Mouse (Mus musculus) hindbrain, embryonic 12.5 days (tissue): ENCODE measurements at regions not wholly inside any gene's neighbourhood (a gene's known extent, or its start where the extent isn't known, plus 50 kb on each side); places are given as distances from the start of the nearest gene placed in this dataset.
A peak's percentile ranks its signal among the peaks of the same experiment; 100 is the strongest.

Experiments used
- ATAC-seq: fragments of 200-750 bp; cut with Nextera tagmentation; 2 replicates; pipeline ENCODE4 v1.8.0; 2017; ENCODE audit warnings: moderate TSS enrichment; ENCODE audit not compliant: low FRiP score
- H3K27ac ChIP-seq: fragments of 300-500 bp; sonication (generic); 2 replicates; pipeline ENCODE4 v1.5.1; 2016; ENCODE audit warnings: mild to moderate bottlenecking
- H3K27me3 ChIP-seq: fragments of 300-500 bp; sonication (generic); 2 replicates; pipeline ENCODE4 v1.6.1; 2016; ENCODE audit warnings: mild to moderate bottlenecking
- H3K36me3 ChIP-seq: fragments of 300-500 bp; sonication (generic); 2 replicates; pipeline ENCODE4 v1.6.1; 2016; ENCODE audit warnings: mild to moderate bottlenecking
- H3K4me1 ChIP-seq: fragments of 300-500 bp; sonication (generic); 2 replicates; pipeline ENCODE4 v1.6.1; 2016
- H3K4me2 ChIP-seq: fragments of 300-500 bp; sonication (generic); replicated peaks from 2 replicates; pipeline ENCODE4 v1.6.1; 2016; ENCODE audit warnings: mild to moderate bottlenecking
- H3K4me3 ChIP-seq: fragments of 300-500 bp; sonication (generic); 2 replicates; pipeline ENCODE4 v1.5.1; 2016; ENCODE audit warnings: mild to moderate bottlenecking
- H3K9ac ChIP-seq: fragments of 300-500 bp; sonication (generic); 2 replicates; pipeline ENCODE4 v1.6.1; 2016; ENCODE audit warnings: mild to moderate bottlenecking, moderate library complexity
- H3K9me3 ChIP-seq: fragments of 300-500 bp; sonication (generic); replicated peaks from 2 replicates; pipeline ENCODE4 v1.6.1; 2016; ENCODE audit warnings: mild to moderate bottlenecking
- WGBS: fragments of 180-500 bp; shearing (Covaris S2); methylation state at CpG from one replicate; pipeline ENCODE4 v1.1.7; 2016; 5-methylcytosine and 5-hydroxymethylcytosine counted together

DNA sequence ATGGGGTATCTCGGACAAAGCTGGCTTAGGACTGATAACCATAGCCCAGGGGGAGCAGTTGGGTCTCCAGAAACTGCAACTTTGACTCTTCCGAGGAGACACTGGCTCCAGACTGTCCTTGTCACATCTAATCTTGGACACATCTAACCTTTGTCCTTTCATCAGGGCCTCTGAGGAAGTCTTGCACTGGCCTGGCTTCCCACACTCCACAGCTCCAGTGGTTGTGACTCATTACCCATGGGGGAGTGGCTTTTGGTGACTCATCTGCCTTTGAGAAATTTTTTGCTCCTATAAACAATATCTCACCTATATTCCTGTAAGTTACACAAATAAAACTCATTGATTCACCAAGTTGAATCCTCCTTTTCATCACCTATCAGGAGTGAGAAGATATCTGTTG lies 116.5 kb upstream of the B3gat2 start:
- Histone ChIP-seq H3K4me1 (no peaks in the 10 kb centered on the region), H3K9me3 (no peaks in the 10 kb centered on the region), H3K27ac (no peak overlapping the region), H3K27me3 (no peaks in the 10 kb centered on the region), H3K36me3 (no peaks in the 10 kb centered on the region), H3K4me3 (no peak overlapping the region), H3K4me2 (no peak overlapping the region), H3K9ac (no peak overlapping the region)
- 93% methylated on average over 2 of the region's 2 CpGs for WGBS
- no peak for ATAC-seq

DNA sequence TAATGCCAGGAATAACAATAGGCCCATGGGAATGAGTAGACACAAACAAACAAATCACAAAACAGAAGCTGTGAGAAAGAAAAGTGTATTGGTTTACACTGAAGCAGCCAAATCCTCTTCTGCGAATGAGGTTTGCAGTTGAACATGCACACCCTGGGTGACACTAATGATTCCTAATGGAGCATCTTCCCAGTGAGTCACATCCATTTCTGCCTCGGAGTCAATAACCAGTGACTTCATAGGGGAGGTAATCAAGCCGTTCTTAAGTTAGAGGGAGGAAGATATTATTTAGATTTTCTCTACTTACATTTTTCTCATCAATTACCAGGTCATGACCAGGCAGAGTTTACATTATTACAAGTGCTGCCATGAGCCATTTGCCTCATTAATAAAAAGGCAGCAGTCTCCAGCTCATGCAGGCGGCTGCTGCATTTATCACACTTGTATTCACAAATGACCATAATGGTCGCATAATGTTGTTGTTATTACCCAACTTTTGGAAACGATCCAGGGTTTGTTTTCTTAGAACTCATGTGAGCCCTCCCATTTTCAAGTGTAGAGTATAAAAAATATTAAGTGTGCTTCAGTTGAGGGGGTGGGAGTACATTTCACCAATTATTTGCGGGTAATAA lies 112.6 kb upstream of the B3gat2 start:
- no peak for ATAC-seq
- no peaks in the 10 kb centered on the region for H3K27me3 ChIP-seq
- no peak overlapping the region for H3K9ac ChIP-seq
- no peaks in the 10 kb centered on the region for H3K4me1 ChIP-seq
- H3K27ac ChIP-seq, result no peak overlapping the region
- WGBS, result 79% methylated on average over 7 of the region's 7 CpGs
- H3K9me3 ChIP-seq, result no peaks in the 10 kb centered on the region
- H3K36me3 ChIP-seq, result no peaks in the 10 kb centered on the region
- H3K4me3 ChIP-seq, result no peak overlapping the region
- no peak overlapping the region for H3K4me2 ChIP-seq

- no peaks in the 10 kb centered on the region for H3K4me1 ChIP-seq
- no peak overlapping the region for H3K4me2 ChIP-seq
- no peak overlapping the region for H3K9ac ChIP-seq
- ATAC-seq, result no peak
- no peaks in the 10 kb centered on the region for H3K36me3 ChIP-seq
- H3K9me3 ChIP-seq, result no peaks in the 10 kb centered on the region
- no peaks in the 10 kb centered on the region for H3K27me3 ChIP-seq
- no peak overlapping the region for H3K4me3 ChIP-seq
- whole genome bisulfite sequencing, result 82% methylated on average over 4 of the region's 4 CpGs
- no peak overlapping the region for H3K27ac ChIP-seq
These were observed 111.7 kb upstream of the B3gat2 start for GRCm38 (mm10) chr1:23649886-23650285.

DNA sequence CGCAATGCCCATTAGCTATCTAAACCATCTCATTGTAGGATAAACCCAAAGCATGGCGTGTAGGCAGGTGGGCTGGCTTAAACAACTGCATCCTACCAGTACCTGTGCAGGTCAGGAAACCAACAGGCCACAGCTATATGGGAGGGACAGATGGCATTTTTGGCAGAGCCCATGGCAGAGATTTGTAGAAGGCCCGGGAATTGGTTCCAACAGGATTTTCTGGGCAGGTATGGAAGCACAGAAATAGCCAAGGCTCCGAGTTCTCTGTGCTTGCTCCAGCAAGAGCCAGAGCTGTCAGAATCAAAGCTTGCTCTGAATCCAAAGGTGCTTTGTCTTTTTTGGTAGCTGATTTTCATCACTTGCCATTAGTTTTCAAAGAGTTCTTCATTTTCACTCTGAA lies 107.9 kb upstream of the B3gat2 start:
- Histone ChIP-seq H3K36me3 (no peaks in the 10 kb centered on the region), H3K9me3 (no peaks in the 10 kb centered on the region), H3K27me3 (no peaks in the 10 kb centered on the region), H3K4me2 (no peak overlapping the region), H3K4me3 (no peak overlapping the region), H3K9ac (no peak overlapping the region), H3K4me1 (peaks cover 2% of the 10 kb centered on the region; the same call in 1 of the 2 replicates), H3K27ac (no peak overlapping the region)
- WGBS, result 91% methylated on average over 4 of the region's 4 CpGs
- no peak for ATAC-seq

GRCm38 (mm10) chr1:23655768-23656167 lies 105.8 kb upstream of the B3gat2 start:
- 0 out of 2 replicates have a peak, but pooled peaks cover 3% of the 10 kb centered on the region for H3K9me3 ChIP-seq

GRCm38 (mm10) chr1:23656302-23656701 lies 105.3 kb upstream of the B3gat2 start:
- peak; percentile 46; the same call in 1 of the 2 replicates for ATAC-seq
- no peaks in the 10 kb centered on the region for H3K36me3 ChIP-seq

More at GRCm38 (mm10) chr1:23655768-23656167, 105.8 kb upstream of the B3gat2 start:
- no peak for ATAC-seq
- H3K36me3 ChIP-seq, result no peaks in the 10 kb centered on the region
- peaks cover 2% of the 10 kb centered on the region; the same call in 1 of the 2 replicates for H3K4me1 ChIP-seq
- no peaks in the 10 kb centered on the region for H3K27me3 ChIP-seq
- H3K4me3 ChIP-seq, result no peak overlapping the region
- WGBS, result 92% methylated on average over 1 of the region's 1 CpGs
- H3K4me2 ChIP-seq, result no peak overlapping the region
- H3K27ac ChIP-seq, result no peak overlapping the region
- no peak overlapping the region for H3K9ac ChIP-seq

GRCm38 (mm10) chr1:23656718-23657117 lies 104.8 kb upstream of the B3gat2 start:
- 71% methylated on average over 8 of the region's 8 CpGs for WGBS
- Histone ChIP-seq H3K27ac (no peak overlapping the region), H3K4me3 (no peak overlapping the region), H3K4me2 (no peak overlapping the region), H3K9ac (no peak overlapping the region), H3K4me1 (peaks cover 2% of the 10 kb centered on the region; the same call in 1 of the 2 replicates), H3K9me3 (0 out of 2 replicates have a peak, but pooled peaks cover 3% of the 10 kb centered on the region), H3K36me3 (no peaks in the 10 kb centered on the region), H3K27me3 (no peaks in the 10 kb centered on the region)
- ATAC-seq, result no peak

More at GRCm38 (mm10) chr1:23656302-23656701, 105.3 kb upstream of the B3gat2 start:
- WGBS, result 47% methylated on average over 12 of the region's 12 CpGs
- peak overlapping the region; percentile 21; the same call in 1 of the 2 replicates for H3K4me2 ChIP-seq
- H3K27ac ChIP-seq, result no peak overlapping the region
- peaks cover 2% of the 10 kb centered on the region; the same call in 1 of the 2 replicates for H3K4me1 ChIP-seq
- 0 out of 2 replicates have a peak, but pooled peaks cover 3% of the 10 kb centered on the region for H3K9me3 ChIP-seq
- H3K9ac ChIP-seq, result no peak overlapping the region
- H3K27me3 ChIP-seq, result no peaks in the 10 kb centered on the region
- H3K4me3 ChIP-seq, result no peak overlapping the region

- Histone ChIP-seq H3K4me1 (no peaks in the 10 kb centered on the region), H3K4me3 (no peak overlapping the region), H3K9ac (no peak overlapping the region), H3K27ac (no peak overlapping the region), H3K4me2 (no peak overlapping the region), H3K9me3 (no peaks in the 10 kb centered on the region), H3K36me3 (no peaks in the 10 kb centered on the region), H3K27me3 (no peaks in the 10 kb centered on the region)
- 69% methylated on average over 4 of the region's 4 CpGs for WGBS
- ATAC-seq, result no peak
These were observed 91.0 kb upstream of the B3gat2 start for GRCm38 (mm10) chr1:23670514-23670913.

DNA sequence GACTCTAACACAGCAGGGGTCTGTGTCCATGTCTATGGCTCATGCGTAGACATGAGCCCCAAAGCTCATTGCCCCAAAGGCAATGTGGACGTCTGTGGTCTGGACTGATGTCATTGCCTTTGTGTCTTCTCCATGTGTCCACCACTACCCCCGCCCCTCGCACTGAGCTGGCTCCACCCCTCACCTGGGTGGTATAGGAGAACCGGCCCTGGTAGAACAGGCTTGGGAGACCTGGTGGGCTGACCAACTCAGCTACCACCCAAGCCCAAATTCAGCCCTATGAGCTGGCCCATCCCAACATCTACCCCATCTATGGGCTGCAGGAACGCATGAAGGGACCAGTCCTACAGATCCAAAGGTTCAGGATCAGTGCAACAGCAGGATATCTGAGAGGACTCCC lies 87.2 kb upstream of the B3gat2 start:
- H3K9me3 ChIP-seq, result no peaks in the 10 kb centered on the region
- no peaks in the 10 kb centered on the region for H3K36me3 ChIP-seq
- no peak for ATAC-seq
- H3K4me3 ChIP-seq, result no peak overlapping the region
- H3K27me3 ChIP-seq, result no peaks in the 10 kb centered on the region
- no peak overlapping the region for H3K27ac ChIP-seq
- no peak overlapping the region for H3K4me2 ChIP-seq
- no peak overlapping the region for H3K9ac ChIP-seq
- 91% methylated on average over 6 of the region's 6 CpGs for WGBS
- no peaks in the 10 kb centered on the region for H3K4me1 ChIP-seq

GRCm38 (mm10) chr1:23676301-23676700 lies 85.3 kb upstream of the B3gat2 start:
- H3K4me2 ChIP-seq, result no peak overlapping the region
- WGBS, result 91% methylated on average over 2 of the region's 2 CpGs
- H3K36me3 ChIP-seq, result no peaks in the 10 kb centered on the region
- H3K9me3 ChIP-seq, result no peaks in the 10 kb centered on the region
- ATAC-seq, result no peak
- H3K4me3 ChIP-seq, result no peak overlapping the region
- H3K4me1 ChIP-seq, result no peaks in the 10 kb centered on the region
- no peaks in the 10 kb centered on the region for H3K27me3 ChIP-seq
- no peak overlapping the region for H3K9ac ChIP-seq
- no peak overlapping the region for H3K27ac ChIP-seq

GRCm38 (mm10) chr1:23689398-23689797 lies 72.2 kb upstream of the B3gat2 start:
- no peaks in the 10 kb centered on the region for H3K4me1 ChIP-seq
- H3K27me3 ChIP-seq, result no peaks in the 10 kb centered on the region
- no peak overlapping the region for H3K4me3 ChIP-seq
- WGBS, result 74% methylated on average over 7 of the region's 7 CpGs
- no peak for ATAC-seq
- H3K9me3 ChIP-seq, result no peaks in the 10 kb centered on the region
- H3K9ac ChIP-seq, result no peak overlapping the region
- H3K36me3 ChIP-seq, result no peaks in the 10 kb centered on the region
- no peak overlapping the region for H3K27ac ChIP-seq
- no peak overlapping the region for H3K4me2 ChIP-seq

- Histone ChIP-seq H3K27ac (no peak overlapping the region), H3K9ac (no peak overlapping the region), H3K36me3 (no peaks in the 10 kb centered on the region), H3K4me1 (no peaks in the 10 kb centered on the region), H3K27me3 (no peaks in the 10 kb centered on the region), H3K9me3 (no peaks in the 10 kb centered on the region), H3K4me2 (no peak overlapping the region), H3K4me3 (no peak overlapping the region)
- ATAC-seq, result peak; percentile 74
- 24% methylated on average over 6 of the region's 6 CpGs for WGBS
These were observed 56.1 kb upstream of the B3gat2 start for GRCm38 (mm10) chr1:23705489-23705888.

GRCm38 (mm10) chr1:23706450-23706849 lies 55.1 kb upstream of the B3gat2 start:
- H3K36me3 ChIP-seq, result no peaks in the 10 kb centered on the region
- no peak overlapping the region for H3K27ac ChIP-seq
- H3K4me1 ChIP-seq, result no peaks in the 10 kb centered on the region
- no peaks in the 10 kb centered on the region for H3K27me3 ChIP-seq
- no peak; the same call in 1 of the 2 replicates for ATAC-seq
- no peak overlapping the region for H3K4me2 ChIP-seq
- H3K4me3 ChIP-seq, result no peak overlapping the region
- WGBS, result 39% methylated on average over 4 of the region's 4 CpGs
- H3K9ac ChIP-seq, result no peak overlapping the region
- no peaks in the 10 kb centered on the region for H3K9me3 ChIP-seq
